Mouse (Mus musculus) embryonic facial prominence, embryonic 11.5 days (tissue): ENCODE results near the gene Aff3. TPM values are rescaled to one million over a fixed set of nuclear protein-coding genes. Genes with fewer than 3 reads are reported as not detected.
"Not testable (repeated sequence)": the region's sequence is repeated elsewhere in the genome, so short reads cannot be mapped to it uniquely, and the experiment has no call there.

Experiments used
- ATAC-seq: fragments of 200-750 bp; cut with Nextera tagmentation; replicated peaks from 2 replicates; pipeline ENCODE4 v1.8.0; 2017; ENCODE audit warnings: low read depth; ENCODE audit not compliant: insufficient number of reproducible peaks, low FRiP score, low TSS enrichment
- DNase-seq: peaks from one replicate; pipeline ENCODE4 v3.0.0-alpha.2; 2015; ENCODE audit warnings: low spot score
- H3K27ac ChIP-seq: fragments of 300-500 bp; sonication (generic); replicated peaks from 2 replicates; pipeline ENCODE4 v1.5.1; 2014; ENCODE audit warnings: mild to moderate bottlenecking, low read depth, low read length, control low read depth
- H3K27me3 ChIP-seq: fragments of 300-500 bp; sonication (generic); 2 replicates; pipeline ENCODE4 v1.6.1; 2014; ENCODE audit warnings: mild to moderate bottlenecking, low read length, moderate library complexity, mixed read lengths; ENCODE audit not compliant: control insufficient read depth, insufficient read depth
- H3K36me3 ChIP-seq: fragments of 300-500 bp; sonication (generic); replicated peaks from 2 replicates; pipeline ENCODE4 v1.6.1; 2014; ENCODE audit warnings: low read depth, mild to moderate bottlenecking, low read length, moderate library complexity, mixed read lengths; ENCODE audit not compliant: control insufficient read depth, insufficient read depth
- H3K4me1 ChIP-seq: fragments of 300-500 bp; sonication (generic); 2 replicates; pipeline ENCODE4 v1.6.1; 2014; ENCODE audit warnings: low read length, mixed read lengths; ENCODE audit not compliant: control insufficient read depth, insufficient read depth
- H3K4me2 ChIP-seq: fragments of 300-500 bp; sonication (generic); 2 replicates; pipeline ENCODE4 v1.6.1; 2014; ENCODE audit warnings: low read depth, mild to moderate bottlenecking, control low read depth, low read length, moderate library complexity
- H3K4me3 ChIP-seq: fragments of 300-500 bp; sonication (generic); 2 replicates; pipeline ENCODE4 v1.5.1; 2014; ENCODE audit warnings: low read depth, low read length, control low read depth
- H3K9ac ChIP-seq: fragments of 300-500 bp; sonication (generic); replicated peaks from 2 replicates; pipeline ENCODE4 v1.6.1; 2014; ENCODE audit warnings: mild to moderate bottlenecking, control low read depth, low read length
- H3K9me3 ChIP-seq: fragments of 300-500 bp; sonication (generic); replicated peaks from 2 replicates; pipeline ENCODE4 v1.6.1; 2016; ENCODE audit warnings: mild to moderate bottlenecking, low read length, inconsistent platforms, mixed read lengths; ENCODE audit not compliant: control insufficient read depth
- WGBS: fragments of 180-500 bp; shearing (Covaris S2); extraction: QIAGEN DNeasy Blood & Tissue Kit; methylation state at CpG from one replicate; pipeline ENCODE4 v1.1.7; 2014; 5-methylcytosine and 5-hydroxymethylcytosine counted together
- polyA plus RNA-seq: library from polyadenylated mRNA; unstranded; fragments of >200 nt; fragmentation: Nextera tagmentation; extraction: Ambion mirVana; gene quantifications from 2 replicates; pipeline ENCODE4 v1.2.1, GENCODE M21; 2014

Gene Aff3
- polyA plus RNA-seq, 1 experiment from 2014 or later: 17.5 TPM

DNA sequence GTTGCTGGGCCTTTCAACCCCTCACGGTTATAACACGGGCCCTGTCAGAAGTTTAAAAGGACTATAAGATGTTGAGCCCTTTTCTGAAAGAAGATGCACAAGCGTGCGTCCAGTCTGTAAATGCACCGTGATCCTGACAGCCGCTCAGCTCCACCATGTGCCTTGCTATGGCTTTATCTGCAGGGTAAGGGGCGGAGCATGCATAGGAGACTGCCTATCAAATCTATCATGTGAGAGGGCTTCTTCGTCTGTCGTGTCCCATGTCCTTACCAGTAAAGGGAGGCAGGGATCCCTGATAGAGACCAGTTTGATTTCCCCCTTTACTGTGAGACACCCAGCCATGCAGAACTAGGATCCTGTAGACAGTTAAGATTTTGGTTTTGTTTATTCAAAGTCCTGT is 222.3 kb downstream of the Aff3 start:
- peaks cover 2% of the 10 kb centered on the region for H3K4me1 ChIP-seq
- no peaks in the 10 kb centered on the region for H3K36me3 ChIP-seq
- H3K4me2 ChIP-seq: no peak overlapping the region
- no peaks in the 10 kb centered on the region for H3K27me3 ChIP-seq
- H3K27ac ChIP-seq: no peak overlapping the region
- H3K9ac ChIP-seq: no peak overlapping the region
- 75% methylated on average over 9 of the region's 9 CpGs for WGBS
- H3K9me3 ChIP-seq: no peaks in the 10 kb centered on the region
- DNase-seq (no peak), ATAC-seq (0 out of 2 replicates have a peak, but pooled peaks have one; percentile 18)
- H3K4me3 ChIP-seq: no peak overlapping the region

DNA sequence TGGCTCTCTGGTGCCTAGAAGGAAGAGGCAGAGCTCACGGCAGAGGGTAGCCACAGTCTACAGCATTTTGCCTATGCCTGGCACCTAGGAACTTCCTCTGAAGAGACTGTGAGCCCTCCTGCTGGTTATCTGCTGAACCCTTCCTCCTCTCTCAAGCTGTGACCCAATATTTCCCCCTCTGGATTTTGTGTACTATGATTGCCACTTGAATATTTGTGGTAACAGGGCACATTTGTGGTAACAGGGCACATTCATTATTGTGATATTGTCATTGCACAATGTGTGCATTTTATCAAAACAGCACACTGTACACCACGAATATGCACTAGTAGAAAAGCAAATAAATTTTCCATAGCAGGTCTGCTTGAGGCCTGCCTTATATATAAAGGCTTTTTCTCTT is 223.0 kb downstream of the Aff3 start:
- Histone ChIP-seq H3K9ac (no peak overlapping the region), H3K27me3 (no peaks in the 10 kb centered on the region), H3K9me3 (no peaks in the 10 kb centered on the region), H3K4me3 (no peak overlapping the region), H3K36me3 (no peaks in the 10 kb centered on the region), H3K4me2 (no peak overlapping the region), H3K27ac (no peak overlapping the region), H3K4me1 (peaks cover 2% of the 10 kb centered on the region)
- ATAC-seq: no peak
- DNase-seq: no peak
- WGBS: 56% methylated on average over 2 of the region's 2 CpGs

DNA sequence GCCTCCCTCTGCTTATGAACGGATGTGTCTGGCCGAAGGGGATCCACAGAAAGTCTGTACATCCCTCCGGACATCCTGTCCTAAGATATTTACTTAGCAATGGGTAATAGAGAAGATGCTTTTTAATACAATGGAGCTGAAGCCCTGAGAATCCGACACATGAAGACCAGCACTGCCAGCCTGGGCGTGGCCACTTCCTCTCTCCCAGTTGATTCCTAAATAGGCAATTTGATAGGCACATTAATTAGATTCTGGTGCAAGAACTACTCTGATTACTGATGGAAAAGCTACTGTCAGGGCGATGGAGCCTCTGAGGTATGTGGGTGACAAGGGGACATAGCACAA is 224.3 kb downstream of the Aff3 start:
- ATAC-seq (no peak), DNase-seq (no peak)
- Histone ChIP-seq H3K27me3 (no peaks in the 10 kb centered on the region), H3K4me1 (peaks cover 2% of the 10 kb centered on the region), H3K4me3 (no peak overlapping the region), H3K9me3 (no peaks in the 10 kb centered on the region), H3K27ac (no peak overlapping the region), H3K36me3 (no peaks in the 10 kb centered on the region), H3K9ac (no peak overlapping the region), H3K4me2 (no peak overlapping the region)
- WGBS: 74% methylated on average over 6 of the region's 6 CpGs

DNA sequence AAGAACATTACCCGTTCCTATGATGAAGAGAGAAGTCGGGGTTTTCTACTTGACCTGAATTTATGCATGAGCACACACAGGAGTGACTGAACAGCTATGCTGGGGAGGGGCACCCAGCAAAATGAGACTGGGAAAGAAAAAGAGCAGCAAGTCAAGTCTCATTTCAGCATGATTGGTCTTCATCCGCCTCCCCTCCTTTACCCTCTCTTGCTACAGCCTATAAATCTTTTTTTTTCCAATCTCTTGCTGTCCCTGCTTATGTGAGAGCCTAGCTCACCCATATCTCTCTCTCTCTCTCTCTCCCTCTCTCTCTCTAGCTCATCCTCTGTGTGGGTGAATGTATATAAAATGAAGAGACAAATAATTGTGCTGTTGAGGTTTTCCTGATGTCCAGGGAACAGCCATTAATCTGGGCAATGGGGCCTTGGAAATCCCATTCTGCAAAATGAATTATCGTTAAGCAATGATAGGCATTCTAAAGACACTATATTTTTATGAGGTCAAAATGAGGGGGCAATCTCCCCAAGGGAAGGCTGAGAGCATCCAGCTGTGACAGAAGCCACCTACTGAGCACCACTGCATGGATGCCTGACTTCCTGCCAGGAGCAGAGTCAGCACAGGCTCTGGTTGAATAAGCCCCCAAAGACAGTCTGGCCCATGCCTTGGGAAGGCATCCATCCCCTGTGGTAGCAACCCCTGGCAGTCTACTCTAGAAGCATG is 224.8 kb downstream of the Aff3 start:
- H3K9me3 ChIP-seq: no peaks in the 10 kb centered on the region
- DNase-seq (peak; percentile 24), ATAC-seq (no peak)
- no peaks in the 10 kb centered on the region for H3K27me3 ChIP-seq
- no peak overlapping the region for H3K4me2 ChIP-seq
- H3K36me3 ChIP-seq: no peaks in the 10 kb centered on the region
- 59% methylated on average over 4 of the region's 4 CpGs for WGBS
- no peak overlapping the region for H3K9ac ChIP-seq
- peaks cover 2% of the 10 kb centered on the region for H3K4me1 ChIP-seq
- H3K4me3 ChIP-seq: no peak overlapping the region
- no peak overlapping the region for H3K27ac ChIP-seq

DNA sequence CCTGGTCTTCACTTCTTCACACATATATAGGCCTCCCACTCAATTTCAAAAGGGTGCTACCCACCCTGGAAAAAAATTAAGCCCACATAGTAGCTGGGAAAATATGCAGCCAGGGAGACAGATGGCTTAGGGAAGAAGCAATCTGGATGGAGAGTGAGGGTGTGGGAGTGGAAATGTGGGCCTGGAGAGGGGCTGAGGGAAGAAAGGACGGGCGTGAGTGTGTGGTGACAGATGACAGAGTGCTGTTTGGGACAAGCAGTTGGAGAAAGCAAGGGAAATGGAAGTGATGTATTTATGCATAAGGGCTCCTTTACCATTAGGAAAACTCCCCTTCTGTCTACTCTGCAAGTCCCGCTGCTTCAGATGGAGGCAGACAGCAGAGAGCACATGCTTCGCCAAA is 226.3 kb downstream of the Aff3 start:
- no peak for ATAC-seq
- no peak overlapping the region for H3K9ac ChIP-seq
- no peak for DNase-seq
- H3K27ac ChIP-seq: no peak overlapping the region
- H3K36me3 ChIP-seq: no peaks in the 10 kb centered on the region
- no peaks in the 10 kb centered on the region for H3K27me3 ChIP-seq
- WGBS: 45% methylated on average over 4 of the region's 4 CpGs
- no peak overlapping the region for H3K4me3 ChIP-seq
- H3K4me2 ChIP-seq: no peak overlapping the region
- peaks cover 2% of the 10 kb centered on the region for H3K4me1 ChIP-seq
- no peaks in the 10 kb centered on the region for H3K9me3 ChIP-seq

DNA sequence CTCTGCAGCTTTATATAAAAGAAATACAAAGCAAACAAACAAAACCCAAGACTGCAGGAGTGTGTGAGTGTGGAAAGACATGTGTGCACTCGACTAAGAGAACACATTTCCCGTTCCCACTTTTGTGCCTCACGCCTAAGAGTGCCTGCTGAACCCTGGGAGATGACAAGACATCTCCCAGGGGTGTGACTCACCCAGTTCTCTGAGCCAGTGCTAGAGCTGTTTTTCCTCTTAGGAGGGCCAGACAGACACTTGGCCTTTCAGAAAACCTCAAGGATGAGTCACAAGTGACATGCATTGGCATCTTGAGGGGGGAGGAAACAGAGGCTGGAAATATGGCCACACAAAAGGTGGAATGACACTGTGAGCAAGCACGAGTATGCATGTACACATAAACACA is 227.1 kb downstream of the Aff3 start:
- Histone ChIP-seq H3K27ac (no peak overlapping the region), H3K4me1 (peaks cover 2% of the 10 kb centered on the region), H3K9me3 (no peaks in the 10 kb centered on the region), H3K36me3 (no peaks in the 10 kb centered on the region), H3K4me2 (no peak overlapping the region), H3K27me3 (no peaks in the 10 kb centered on the region), H3K4me3 (no peak overlapping the region), H3K9ac (no peak overlapping the region)
- DNase-seq (no peak), ATAC-seq (no peak)
- 70% methylated on average over 4 of the region's 4 CpGs for WGBS

DNA sequence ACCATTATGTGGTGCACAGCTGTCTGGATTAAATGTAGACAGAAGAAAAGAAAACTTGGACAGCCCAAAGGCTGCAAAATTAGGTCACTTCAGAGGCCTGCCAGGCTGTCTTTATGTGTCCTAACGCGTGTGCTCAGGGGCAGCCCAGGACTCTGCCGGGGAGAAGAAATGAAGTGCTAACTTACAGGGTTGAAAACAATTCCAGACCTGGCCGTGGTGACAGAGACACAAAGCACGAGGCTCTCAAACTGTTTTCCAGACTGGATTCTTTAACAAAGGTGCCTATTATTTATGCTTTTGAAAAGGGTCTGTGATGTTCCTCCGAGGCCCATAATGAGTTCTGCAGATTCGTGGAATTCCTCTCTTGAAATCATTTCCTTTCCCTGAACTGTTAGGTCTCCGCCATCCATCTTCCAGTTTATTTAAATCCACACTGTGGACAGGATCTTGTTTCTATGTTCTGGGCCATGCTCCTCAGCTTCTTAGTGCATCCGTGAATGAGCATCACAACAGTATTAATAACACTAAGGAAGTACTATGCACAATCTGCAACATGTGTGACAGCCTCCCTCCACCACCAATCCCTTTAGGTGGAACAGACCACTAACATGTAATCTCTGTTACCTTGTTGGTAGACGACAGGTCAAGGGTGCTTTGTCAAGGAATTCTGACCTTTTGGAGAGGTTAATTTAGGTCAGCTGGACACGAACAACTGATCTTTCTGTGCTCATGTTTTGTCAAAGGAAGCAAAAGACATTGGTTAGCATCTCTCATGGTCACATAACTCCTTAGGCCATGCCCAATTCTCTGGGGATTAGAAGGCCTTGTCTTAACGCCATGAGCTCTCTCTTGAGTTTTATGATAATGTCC is 228.0 kb downstream of the Aff3 start:
- no peak for ATAC-seq
- Histone ChIP-seq H3K27ac (no peak overlapping the region; the same call in 1 of the 2 replicates), H3K9ac (no peak overlapping the region), H3K27me3 (no peaks in the 10 kb centered on the region), H3K9me3 (no peaks in the 10 kb centered on the region), H3K4me3 (no peak overlapping the region), H3K4me2 (no peak overlapping the region), H3K36me3 (no peaks in the 10 kb centered on the region), H3K4me1 (peaks cover 2% of the 10 kb centered on the region)
- peak; percentile 33 for DNase-seq
- WGBS: 16% methylated on average over 12 of the region's 12 CpGs

DNA sequence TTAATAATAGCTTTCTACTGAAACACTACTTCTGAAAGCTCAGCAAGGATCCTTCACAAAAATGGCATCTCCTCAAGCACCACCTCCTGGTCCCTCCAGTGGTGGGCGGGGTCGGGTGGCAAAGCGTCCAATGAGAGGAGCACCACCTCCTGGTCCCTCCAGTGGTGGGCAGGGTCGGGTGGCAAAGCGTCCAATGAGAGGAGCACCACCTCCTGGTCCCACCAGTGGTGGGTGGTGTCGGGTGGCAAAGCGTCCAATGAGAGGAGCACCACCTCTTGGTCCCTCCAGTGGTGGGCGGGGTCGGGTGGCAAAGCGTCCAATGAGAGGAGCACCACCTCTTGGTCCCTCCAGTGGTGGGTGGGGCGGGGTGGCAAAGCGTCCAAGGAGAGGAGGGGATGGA is 234.4 kb downstream of the Aff3 start:
- not testable (repeated sequence) for H3K27ac ChIP-seq, ATAC-seq, H3K9me3 ChIP-seq, H3K27me3 ChIP-seq, H3K36me3 ChIP-seq, DNase-seq, H3K4me2 ChIP-seq, H3K9ac ChIP-seq, H3K4me3 ChIP-seq, H3K4me1 ChIP-seq
- WGBS: 91% methylated on average over 12 of the region's 12 CpGs
